Mouse (Mus musculus): ENCODE data around the gene Lzts2. TPM values are rescaled to one million over a fixed set of nuclear protein-coding genes. Genes with fewer than 3 reads are reported as not detected.
A peak's percentile ranks its signal among the peaks of the same experiment; 100 is the strongest.
"Not testable (repeated sequence)": the region's sequence is repeated elsewhere in the genome, so short reads cannot be mapped to it uniquely, and the experiment has no call there.

Lzts2 gene
- total and polyA plus RNA-seq, 2 experiments from 2014 or later = 17.0 to 44.7 TPM

GRCm38 (mm10) chr19:45029571-45029970, 15.4 kb downstream of the Lzts2 start:
- H3K4me3 ChIP-seq (ENCODE audit: low read length) = no peak overlapping the region
- DNase-seq (ENCODE audit: low spot score) = no peak
- 57% methylated on average over 9 of the region's 9 CpGs for WGBS

GRCm38 (mm10) chr19:45030111-45030510, 15.9 kb downstream of the Lzts2 start:
- whole genome bisulfite sequencing = 33% methylated on average over 8 of the region's 8 CpGs
- no peak overlapping the region for H3K9ac ChIP-seq (replicated peaks; ENCODE audit: low read length)
- peak; percentile 86 for TF ChIP-seq CTCF (IDR thresholded peaks at IDR 0.05; ENCODE audit: low read depth)
- DNase-seq (ENCODE audit: low spot score) (peak; percentile 56), ATAC-seq (peak; percentile 13; the same call in 1 of the 2 replicates)
- no peaks in the 10 kb centered on the region for H3K9me3 ChIP-seq (ENCODE audit: low read length)
- no peak overlapping the region for H3K4me3 ChIP-seq (ENCODE audit: low read length)
- peak overlapping the region; percentile 48; the same call in 1 of the 2 replicates for H3K4me2 ChIP-seq (ENCODE audit: low read depth, low read length)
- peaks cover 16% of the 10 kb centered on the region for H3K36me3 ChIP-seq (ENCODE audit: insufficient read depth, low read length)
- peaks cover 8% of the 10 kb centered on the region; the same call in 1 of the 2 replicates for H3K4me1 ChIP-seq (ENCODE audit: insufficient read depth, low read length)
- H3K27ac ChIP-seq = no peak overlapping the region
- no peaks in the 10 kb centered on the region for H3K27me3 ChIP-seq (ENCODE audit: insufficient read depth, low read length)

More at GRCm38 (mm10) chr19:45029571-45029970, 15.4 kb downstream of the Lzts2 start:
- Histone ChIP-seq H3K4me1 (ENCODE audit: insufficient read depth, low read length) (peaks cover 8% of the 10 kb centered on the region; the same call in 1 of the 2 replicates), H3K4me2 (ENCODE audit: low read depth, low read length) (no peak overlapping the region), H3K9me3 (ENCODE audit: low read length) (no peaks in the 10 kb centered on the region), H3K9ac (replicated peaks; ENCODE audit: low read length) (no peak overlapping the region), H3K27me3 (ENCODE audit: insufficient read depth, low read length) (no peaks in the 10 kb centered on the region), H3K27ac (no peak overlapping the region), H3K36me3 (ENCODE audit: insufficient read depth, low read length) (peaks cover 16% of the 10 kb centered on the region)
- TF ChIP-seq CTCF (IDR thresholded peaks at IDR 0.05; ENCODE audit: low read depth) = no peak
- ATAC-seq = no peak

- H3K27ac ChIP-seq = no peak overlapping the region
- no peak overlapping the region for H3K9ac ChIP-seq (replicated peaks; ENCODE audit: low read length)
- H3K4me1 ChIP-seq (ENCODE audit: insufficient read depth, low read length) = peaks cover 8% of the 10 kb centered on the region; the same call in 1 of the 2 replicates
- TF ChIP-seq CTCF (IDR thresholded peaks at IDR 0.05; ENCODE audit: low read depth) = peak; percentile 91
- no peak overlapping the region; the same call in 1 of the 2 replicates for H3K4me3 ChIP-seq (ENCODE audit: low read length)
- ATAC-seq (peak; percentile 37; the same call in 1 of the 2 replicates), DNase-seq (ENCODE audit: low spot score) (peak; percentile 95)
- no peaks in the 10 kb centered on the region for H3K9me3 ChIP-seq (ENCODE audit: low read length)
- no peaks in the 10 kb centered on the region for H3K27me3 ChIP-seq (ENCODE audit: insufficient read depth, low read length)
- peaks cover 8% of the 10 kb centered on the region for H3K36me3 ChIP-seq (ENCODE audit: insufficient read depth, low read length)
- WGBS = 37% methylated on average over 20 of the region's 20 CpGs
- H3K4me2 ChIP-seq (ENCODE audit: low read depth, low read length) = peak overlapping the region; percentile 48
Observed at GRCm38 (mm10) chr19:45030746-45031693, 16.8 kb downstream of the Lzts2 start.

DNA sequence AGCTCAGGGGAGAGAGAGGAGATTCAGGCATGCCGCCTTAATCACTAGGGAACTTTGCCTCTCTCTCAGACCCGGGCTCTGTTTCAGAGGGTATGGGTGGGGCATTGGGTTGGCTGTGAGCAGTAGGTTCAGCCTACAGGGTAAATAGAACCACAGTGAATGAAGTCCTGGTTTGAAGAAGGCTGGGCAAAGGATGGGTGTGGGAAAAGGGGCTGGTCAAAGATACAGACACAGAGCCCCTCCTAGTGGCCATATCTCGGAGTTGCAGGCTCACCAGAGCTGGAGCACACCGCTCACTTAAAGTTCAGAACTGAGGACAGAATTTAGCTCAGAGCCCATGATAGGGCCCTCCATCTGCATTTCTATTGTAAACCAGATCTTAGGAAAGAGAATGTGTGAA, 17.6 kb downstream of the Lzts2 start:
- DNase-seq (ENCODE audit: low spot score) (peak; percentile 85), ATAC-seq (peak; percentile 33)
- H3K9ac ChIP-seq (replicated peaks; ENCODE audit: low read length) = no peak overlapping the region
- H3K27ac ChIP-seq = no peak overlapping the region
- H3K4me2 ChIP-seq (ENCODE audit: low read depth, low read length) = no peak overlapping the region
- TF ChIP-seq CTCF (IDR thresholded peaks at IDR 0.05; ENCODE audit: low read depth) = peak; percentile 86
- H3K4me3 ChIP-seq (ENCODE audit: low read length) = no peak overlapping the region
- H3K4me1 ChIP-seq (ENCODE audit: insufficient read depth, low read length) = peaks cover 8% of the 10 kb centered on the region; the same call in 1 of the 2 replicates
- H3K27me3 ChIP-seq (ENCODE audit: insufficient read depth, low read length) = no peaks in the 10 kb centered on the region
- H3K36me3 ChIP-seq (ENCODE audit: insufficient read depth, low read length) = peaks cover under 1% of the 10 kb centered on the region; the same call in 1 of the 2 replicates
- WGBS = 19% methylated on average over 4 of the region's 4 CpGs
- no peaks in the 10 kb centered on the region for H3K9me3 ChIP-seq (ENCODE audit: low read length)

DNA sequence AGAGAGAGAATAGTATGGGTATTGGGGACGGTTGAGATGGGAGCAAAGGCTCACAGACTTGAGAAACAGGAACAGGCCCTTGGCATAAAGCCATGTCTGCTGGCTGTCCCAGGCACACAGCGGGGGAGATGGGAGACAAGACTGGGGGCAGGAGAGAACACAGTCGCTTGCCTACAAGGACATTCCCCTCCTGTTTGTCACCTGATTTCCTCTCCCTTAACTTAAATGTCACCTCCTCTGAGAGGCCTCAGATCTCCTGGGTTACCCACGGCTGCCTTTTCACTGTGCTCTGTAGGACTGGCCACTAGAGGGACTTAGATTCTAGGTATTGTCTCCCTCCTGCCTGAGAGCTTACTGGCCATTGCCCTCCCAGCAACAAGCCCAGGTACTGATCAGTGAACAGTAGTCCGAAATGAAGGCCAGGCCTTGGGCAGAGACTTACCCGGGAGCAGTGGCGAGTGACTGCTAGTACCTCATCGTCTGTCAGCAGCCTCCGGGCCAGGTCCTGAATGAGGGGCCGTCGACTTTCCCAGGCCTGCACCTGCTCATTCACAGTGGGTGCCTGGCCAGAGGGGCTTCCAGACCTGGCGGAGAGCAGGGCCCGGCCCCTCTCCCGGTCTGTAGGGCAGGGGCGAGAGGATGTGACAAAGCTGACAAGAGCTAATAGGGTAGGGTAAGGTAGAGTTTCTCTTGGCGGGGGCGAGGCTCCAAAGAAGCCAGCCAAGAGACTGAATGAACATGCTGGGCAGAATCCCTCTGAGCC, 18.5 kb downstream of the Lzts2 start:
- no peak overlapping the region for H3K9ac ChIP-seq (replicated peaks; ENCODE audit: low read length)
- no peaks in the 10 kb centered on the region; the same call in 1 of the 2 replicates for H3K36me3 ChIP-seq (ENCODE audit: insufficient read depth, low read length)
- TF ChIP-seq CTCF (IDR thresholded peaks at IDR 0.05; ENCODE audit: low read depth) = peak; percentile 69
- ATAC-seq (no peak), DNase-seq (ENCODE audit: low spot score) (peak; percentile 55)
- no peaks in the 10 kb centered on the region for H3K27me3 ChIP-seq (ENCODE audit: insufficient read depth, low read length)
- 41% methylated on average over 17 of the region's 17 CpGs for WGBS
- H3K27ac ChIP-seq = no peak overlapping the region
- H3K4me3 ChIP-seq (ENCODE audit: low read length) = no peak overlapping the region
- no peak overlapping the region for H3K4me2 ChIP-seq (ENCODE audit: low read depth, low read length)
- H3K4me1 ChIP-seq (ENCODE audit: insufficient read depth, low read length) = peaks cover 8% of the 10 kb centered on the region; the same call in 1 of the 2 replicates
- no peaks in the 10 kb centered on the region for H3K9me3 ChIP-seq (ENCODE audit: low read length)

GRCm38 (mm10) chr19:45036867-45037266, 22.7 kb downstream of the Lzts2 start:
- Histone ChIP-seq H3K36me3 (ENCODE audit: insufficient read depth, low read length) (no peaks in the 10 kb centered on the region), H3K4me2 (ENCODE audit: low read depth, low read length) (no peak overlapping the region), H3K4me3 (ENCODE audit: low read length) (no peak overlapping the region), H3K9me3 (ENCODE audit: low read length) (no peaks in the 10 kb centered on the region), H3K4me1 (ENCODE audit: insufficient read depth, low read length) (no peaks in the 10 kb centered on the region), H3K27ac (no peak overlapping the region), H3K9ac (replicated peaks; ENCODE audit: low read length) (no peak overlapping the region), H3K27me3 (ENCODE audit: insufficient read depth, low read length) (no peaks in the 10 kb centered on the region)
- 31% methylated on average over 16 of the region's 16 CpGs for WGBS
- ATAC-seq = no peak
- peak; percentile 37 for DNase-seq (ENCODE audit: low spot score)
- peak; percentile 62 for TF ChIP-seq CTCF (IDR thresholded peaks at IDR 0.05; ENCODE audit: low read depth)

DNA sequence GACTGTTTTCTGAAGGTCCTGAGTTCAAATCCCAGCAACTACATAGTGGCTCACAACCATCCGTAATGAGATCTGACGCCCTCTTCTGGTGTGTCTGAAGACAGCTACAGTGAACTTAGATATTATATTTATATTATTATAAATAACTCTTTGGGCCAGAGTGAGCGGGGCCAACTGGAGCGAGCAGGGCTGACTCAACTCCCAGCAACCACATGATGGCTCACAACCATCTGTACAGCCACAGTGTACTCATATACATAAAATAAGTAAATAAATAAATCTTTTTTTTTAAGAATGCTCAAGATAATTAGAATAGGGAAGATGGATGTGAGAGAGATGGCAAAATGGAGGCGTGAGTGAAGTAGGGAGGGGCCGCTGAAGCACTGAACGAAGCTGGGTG, 24.0 kb downstream of the Lzts2 start:
- not testable (repeated sequence) for H3K27me3 ChIP-seq (ENCODE audit: insufficient read depth, low read length); DNase-seq (ENCODE audit: low spot score); H3K4me3 ChIP-seq (ENCODE audit: low read length); H3K9me3 ChIP-seq (ENCODE audit: low read length); ATAC-seq; H3K27ac ChIP-seq; H3K4me2 ChIP-seq (ENCODE audit: low read depth, low read length); H3K36me3 ChIP-seq (ENCODE audit: insufficient read depth, low read length); H3K4me1 ChIP-seq (ENCODE audit: insufficient read depth, low read length); H3K9ac ChIP-seq (replicated peaks; ENCODE audit: low read length)
- 86% methylated on average over 7 of the region's 7 CpGs for WGBS

Measured in hindbrain, postnatal 0 days (tissue).